Mouse (Mus musculus): ENCODE data around the gene Slc4a4.
"Not testable (repeated sequence)": the region's sequence is repeated elsewhere in the genome, so short reads cannot be mapped to it uniquely, and the experiment has no call there.

Gene Slc4a4

DNA sequence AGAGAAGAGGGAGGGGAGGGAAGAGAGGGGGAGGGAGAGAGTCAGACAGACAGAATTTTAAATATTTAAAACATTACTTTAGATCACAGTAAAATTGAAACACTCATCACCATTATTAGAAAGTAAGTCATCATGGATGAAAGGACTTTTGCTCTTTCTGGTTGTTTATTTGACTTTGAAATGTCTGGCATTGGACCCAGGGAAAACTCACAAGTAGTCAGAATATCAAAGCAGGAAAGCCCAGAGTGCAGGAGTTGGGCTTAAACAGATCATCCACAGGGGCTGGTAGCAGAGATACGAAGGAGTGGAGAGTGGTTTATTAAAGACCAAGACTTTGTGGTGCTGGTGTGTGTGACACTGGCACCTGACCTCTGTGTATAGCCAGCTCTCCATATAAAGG lies 191.1 kb downstream of the Slc4a4 start:
- no peak for DNase-seq (ENCODE audit: low spot score)

DNA sequence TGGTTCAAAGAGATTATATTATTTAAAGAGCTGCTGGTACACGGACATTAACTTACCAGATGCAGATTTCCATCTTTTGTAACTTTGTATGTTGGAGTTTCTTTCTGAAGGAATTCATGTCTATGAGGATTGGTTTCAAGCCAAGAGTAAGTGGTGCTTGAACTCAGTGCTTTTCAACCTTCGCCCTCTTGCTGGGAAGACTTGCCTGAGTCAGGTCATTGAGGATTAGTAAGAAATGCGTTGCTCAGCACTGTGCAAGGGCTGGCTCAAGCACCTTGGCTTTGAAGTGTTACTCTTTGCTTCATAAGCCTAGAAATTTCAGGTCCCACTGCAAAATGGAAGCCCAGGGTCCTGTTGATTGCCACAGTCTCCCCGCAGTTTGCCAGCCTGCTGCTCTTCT lies 196.9 kb downstream of the Slc4a4 start:
- DNase-seq (ENCODE audit: low spot score): no peak

DNA sequence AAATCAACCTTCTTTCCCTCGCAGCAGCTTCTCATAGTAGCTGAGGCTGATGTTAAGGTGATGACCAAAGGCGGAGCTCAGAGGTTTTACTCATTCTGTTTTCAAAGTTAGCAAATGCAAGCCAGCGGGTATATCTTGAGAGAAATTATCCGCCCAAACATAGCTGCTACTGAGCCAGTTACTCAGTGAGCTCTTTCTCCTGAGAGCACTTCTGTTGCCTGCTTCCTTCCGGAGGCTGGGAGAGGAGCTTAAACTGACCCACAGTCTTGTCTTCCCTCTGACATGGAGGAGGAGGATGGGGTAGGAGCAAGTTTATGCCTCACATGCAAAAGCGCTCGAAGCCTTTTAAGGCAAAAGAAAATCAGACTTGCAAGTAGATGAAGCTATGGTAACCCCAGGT lies 201.3 kb downstream of the Slc4a4 start:
- no peak for DNase-seq (ENCODE audit: low spot score)

DNA sequence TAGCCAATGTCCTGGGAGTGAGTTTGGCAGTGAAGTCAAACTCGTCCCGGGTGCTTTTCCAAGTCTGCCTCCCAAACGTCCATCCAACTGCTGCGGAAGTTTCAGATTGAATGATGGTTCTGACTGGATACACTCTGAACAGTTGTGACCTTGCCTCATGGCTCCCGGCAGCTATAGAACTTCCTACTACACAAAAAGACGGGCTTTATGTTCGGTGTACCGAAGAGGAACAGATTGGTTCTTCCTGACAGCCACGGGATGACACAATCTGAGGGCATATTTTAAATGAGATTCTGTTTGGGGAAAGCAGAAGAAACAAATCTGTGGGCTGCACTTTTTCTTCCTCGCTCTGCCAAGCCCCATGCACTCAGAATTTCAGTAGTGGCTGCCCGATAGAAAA lies 201.8 kb downstream of the Slc4a4 start:
- DNase-seq (ENCODE audit: low spot score): no peak

DNA sequence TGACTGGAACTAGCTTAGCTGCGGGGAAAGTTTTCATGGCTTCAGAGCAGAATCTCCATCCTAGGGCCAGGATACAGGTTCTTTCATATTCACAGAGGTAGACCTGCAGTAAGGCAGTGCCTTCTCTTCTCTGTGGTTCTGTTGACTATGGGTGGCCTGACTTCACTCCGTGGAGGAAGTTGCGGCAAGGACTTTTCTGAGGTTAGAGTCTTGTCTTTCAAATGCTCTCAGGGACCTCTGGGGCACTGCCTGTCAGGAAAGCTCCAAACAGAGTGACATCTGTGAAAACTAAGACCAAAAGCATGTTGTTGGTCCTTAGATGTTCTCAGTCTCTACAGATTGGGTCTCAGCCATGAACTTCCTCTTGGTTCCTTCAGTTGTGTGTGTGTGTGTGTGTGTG lies 203.5 kb downstream of the Slc4a4 start:
- DNase-seq (ENCODE audit: low spot score): no peak

DNA sequence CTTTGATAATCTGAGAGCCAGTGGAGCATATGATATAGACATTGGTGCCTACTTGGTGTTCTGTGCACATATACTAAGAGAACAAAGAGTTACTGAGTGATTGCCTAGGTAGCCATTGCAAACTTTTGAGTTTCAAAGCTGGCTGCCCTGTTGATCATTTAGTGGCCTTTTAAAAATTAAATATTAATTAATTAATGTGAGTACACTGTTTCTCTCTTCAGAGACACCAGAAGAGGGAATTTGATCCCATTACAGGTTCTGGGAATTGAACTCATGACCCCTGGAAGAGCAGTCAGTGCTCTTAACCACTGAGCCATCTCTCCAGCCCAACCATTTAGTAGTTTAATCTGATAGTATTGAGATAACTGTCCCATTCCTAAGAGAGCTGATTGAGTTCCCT lies 209.8 kb downstream of the Slc4a4 start:
- no peak for DNase-seq (ENCODE audit: low spot score)

DNA sequence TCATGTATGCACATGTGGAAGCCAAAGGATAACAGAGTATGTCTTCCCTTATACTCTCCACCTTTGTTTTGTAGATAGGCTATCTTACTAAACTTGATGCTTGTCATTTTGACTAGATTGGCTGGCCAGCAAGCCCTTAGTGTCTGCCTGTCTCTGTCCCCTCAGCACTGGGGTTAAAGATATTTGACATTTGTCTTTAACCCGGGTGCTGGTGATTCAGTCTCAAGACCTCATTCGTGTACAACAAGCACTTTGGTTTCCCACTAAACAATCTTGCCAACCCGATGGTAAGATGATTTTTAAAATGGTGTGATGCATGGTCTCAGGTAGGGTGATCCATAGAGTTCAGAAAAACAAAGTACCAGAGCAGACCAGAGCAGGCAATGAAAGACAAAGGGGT lies 210.7 kb downstream of the Slc4a4 start:
- DNase-seq (ENCODE audit: low spot score): no peak

DNA sequence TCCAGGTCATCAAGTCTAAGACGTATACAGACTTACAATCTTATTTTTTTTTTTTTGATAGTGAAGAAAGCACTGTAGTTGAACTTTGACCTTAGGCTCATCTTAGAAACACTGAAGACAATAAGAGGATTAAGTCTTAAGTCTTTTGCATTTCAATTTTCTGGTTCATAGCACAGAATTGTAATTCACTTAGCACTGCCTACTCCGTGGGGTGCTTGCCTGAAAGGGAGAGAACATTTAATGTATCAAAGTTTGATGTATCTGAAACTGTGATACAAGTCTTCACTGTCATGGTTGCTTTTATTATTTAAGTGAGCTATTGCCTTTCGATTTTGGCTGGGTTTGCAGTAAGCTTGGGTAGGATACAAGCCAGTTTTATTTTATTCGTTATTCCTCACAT lies 211.5 kb downstream of the Slc4a4 start:
- no peak for DNase-seq (ENCODE audit: low spot score)

DNA sequence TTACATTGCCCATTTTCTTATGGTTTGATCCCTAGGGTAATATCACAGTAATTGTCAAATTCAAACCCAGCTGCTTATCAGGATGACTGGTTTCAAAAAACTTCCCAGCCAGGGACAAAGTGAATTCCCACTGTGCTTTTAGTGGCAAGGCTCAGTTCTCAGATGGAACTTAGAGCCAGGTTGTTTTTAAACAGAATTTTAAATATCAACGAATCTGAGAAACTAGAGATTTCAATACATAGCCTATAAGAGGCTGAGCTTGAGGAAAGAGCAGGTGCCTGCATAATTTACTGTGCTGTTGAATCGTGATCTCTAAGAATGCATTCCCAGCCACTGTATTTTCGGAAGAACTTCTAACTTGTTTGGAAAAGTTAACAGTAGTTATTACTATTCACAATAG lies 213.3 kb downstream of the Slc4a4 start:
- DNase-seq (ENCODE audit: low spot score): no peak

DNA sequence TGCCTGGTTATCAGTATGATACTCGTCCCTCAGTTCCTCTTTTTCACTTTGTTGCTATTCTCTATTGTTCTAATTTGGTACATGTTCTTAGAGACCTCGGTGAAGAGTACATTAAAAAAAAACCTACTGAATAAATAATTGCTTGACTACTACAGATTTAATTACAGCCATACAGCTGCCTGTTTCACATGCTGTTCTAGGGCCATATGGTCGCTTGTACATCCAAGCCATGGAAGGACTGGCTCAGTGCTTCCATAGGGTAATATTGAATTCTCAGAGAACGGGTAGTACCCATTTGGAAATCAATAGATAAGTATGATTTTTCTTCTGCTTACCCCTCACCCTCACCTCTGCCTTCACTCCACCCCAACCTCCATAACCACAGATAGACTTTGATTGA lies 215.9 kb downstream of the Slc4a4 start:
- DNase-seq (ENCODE audit: low spot score): no peak

DNA sequence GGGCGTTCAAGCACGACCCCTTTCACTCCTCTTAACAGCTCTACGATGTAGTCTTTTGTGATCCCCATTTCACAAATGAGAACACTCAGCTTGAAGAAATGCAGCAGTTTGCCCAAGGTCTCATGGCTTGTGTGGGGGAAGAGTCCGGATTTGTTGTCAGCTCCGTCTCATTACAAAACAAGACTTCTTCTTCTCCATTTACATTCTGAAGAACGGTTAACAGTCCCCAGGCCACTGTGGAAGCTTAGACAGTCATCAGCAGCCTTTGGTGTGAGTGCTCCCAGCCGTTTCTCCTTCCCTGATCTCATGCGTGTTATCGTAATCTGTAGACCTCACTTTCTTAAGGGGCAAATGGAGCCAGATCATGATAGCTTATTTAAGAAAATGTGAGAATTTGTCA lies 218.7 kb downstream of the Slc4a4 start:
- DNase-seq (ENCODE audit: low spot score): no peak

DNA sequence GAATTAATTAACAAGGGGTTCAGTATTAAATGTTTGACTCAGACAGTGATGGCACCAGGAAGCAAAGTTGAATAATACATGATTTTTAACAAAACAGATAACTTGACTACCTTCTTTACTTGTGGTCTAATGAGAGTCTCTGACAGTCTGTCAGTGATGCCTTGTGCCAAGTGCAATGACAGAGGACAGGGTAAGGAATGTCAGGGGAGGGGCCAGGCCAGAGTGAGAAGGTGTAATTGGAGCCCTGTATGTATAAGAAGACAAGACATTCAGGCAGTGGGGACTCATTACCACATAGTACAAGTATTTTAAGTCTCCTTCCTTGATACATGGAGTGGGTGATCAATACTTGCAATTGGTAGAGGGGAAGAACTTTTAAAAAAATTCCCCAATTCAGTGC lies 219.6 kb downstream of the Slc4a4 start:
- no peak for DNase-seq (ENCODE audit: low spot score)

DNA sequence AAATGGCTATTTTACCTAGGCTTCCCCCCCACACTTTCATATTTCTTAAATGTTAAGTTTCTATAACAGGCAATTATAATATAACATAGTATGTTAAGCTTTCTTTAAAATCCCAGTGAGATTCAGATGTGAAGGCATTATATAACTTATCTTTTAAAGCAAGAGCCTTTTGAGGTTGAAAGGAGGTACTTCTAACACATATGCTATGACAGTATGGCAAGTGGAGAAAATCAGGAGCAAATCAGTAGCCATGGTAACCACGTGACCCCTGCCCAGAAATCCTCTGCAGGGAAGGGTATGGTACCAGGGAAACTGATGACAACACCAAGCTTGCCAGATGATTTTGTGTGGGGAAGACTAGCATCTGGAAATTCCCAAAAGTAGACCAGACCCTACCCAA lies 222.2 kb downstream of the Slc4a4 start:
- no peak for DNase-seq (ENCODE audit: low spot score)

DNA sequence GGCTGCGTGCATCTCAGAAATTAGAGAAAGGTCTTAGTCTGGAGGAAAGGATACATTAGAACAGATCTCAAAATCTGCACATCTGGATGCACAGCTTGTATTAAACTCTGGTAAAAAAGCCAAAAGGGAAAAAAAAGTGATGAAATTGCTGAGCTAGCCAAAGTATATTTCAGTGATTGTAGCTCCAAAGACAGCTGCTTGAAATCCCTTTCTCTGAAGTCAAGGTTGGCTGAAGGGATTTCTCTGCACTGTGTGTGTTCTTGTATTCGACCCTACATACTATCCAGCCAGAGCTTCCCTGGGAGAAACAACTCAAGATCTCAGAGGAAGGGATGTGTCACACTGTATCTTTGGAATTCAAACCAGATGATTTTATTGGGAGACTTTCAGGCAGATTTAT lies 223.2 kb downstream of the Slc4a4 start:
- DNase-seq (ENCODE audit: low spot score): no peak

DNA sequence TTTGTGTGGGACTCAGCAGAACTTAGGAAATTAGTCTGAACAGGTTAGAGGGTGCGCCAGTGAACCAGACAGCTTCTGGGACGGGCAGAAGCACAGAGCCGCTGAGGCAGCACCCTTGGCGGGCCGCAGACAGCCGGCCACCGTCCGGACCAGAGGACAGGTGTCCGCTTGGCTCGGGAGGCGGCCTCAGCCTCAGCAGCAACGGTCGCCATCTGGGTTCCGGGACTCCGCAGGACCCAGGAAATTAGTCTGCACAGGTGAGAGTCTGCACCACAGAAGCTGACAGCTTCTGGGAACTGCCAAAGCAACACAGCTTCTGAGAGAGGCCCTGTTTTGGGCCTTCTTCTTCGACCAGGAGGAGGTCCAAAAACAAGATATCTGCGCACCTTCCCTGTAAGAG lies 225.4 kb downstream of the Slc4a4 start:
- not testable (repeated sequence) for DNase-seq (ENCODE audit: low spot score)

DNA sequence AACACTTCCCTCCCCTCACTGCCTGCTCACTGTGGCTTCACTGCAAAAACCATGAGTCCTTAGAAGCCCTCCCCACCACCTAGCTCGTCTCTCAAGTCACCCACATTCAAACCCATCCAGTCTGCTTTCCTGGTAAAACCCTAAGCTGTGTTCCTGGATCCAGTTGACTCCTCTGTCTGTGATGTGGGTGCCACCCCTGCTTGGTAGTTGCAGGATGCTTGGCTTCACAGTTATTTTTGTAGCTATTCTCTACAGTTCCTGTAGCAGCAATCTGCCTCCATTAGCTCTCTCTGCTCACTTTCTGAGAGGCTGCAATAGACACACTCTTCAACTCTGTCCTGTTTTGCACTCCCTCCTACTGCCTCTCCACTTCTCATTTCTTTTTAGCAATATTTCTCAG lies 234.3 kb downstream of the Slc4a4 start:
- no peak for DNase-seq (ENCODE audit: low spot score)

DNA sequence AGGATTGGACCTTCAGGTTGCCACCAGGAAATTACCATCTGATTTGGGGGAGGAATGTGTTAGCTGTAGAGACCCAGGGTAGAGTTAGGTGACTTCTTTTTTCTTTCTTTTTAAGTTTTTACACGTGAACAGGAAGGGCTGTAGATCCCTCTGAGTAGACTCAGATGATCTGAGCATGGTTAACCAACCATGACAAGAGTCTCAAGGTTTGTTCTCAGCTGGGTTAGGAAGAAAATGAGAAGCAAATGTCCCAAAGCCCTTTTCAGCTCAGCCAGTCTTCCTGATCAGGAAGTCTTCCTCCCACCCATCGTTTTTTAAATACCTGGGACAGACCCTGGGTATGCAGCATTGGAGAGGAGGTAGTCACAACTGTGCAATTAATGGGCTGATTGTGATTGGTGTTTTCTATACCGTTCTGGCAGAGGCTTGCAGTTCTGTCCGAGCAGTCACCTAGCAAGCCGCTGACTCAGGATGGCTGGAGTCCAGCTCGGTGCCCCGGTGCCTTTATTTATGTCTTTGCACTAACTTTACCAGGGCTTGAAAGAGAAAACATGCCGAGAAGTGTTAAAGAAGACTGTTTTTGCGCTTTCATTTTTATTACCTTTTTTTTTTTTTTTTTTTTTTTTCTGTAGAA lies 236.8 kb downstream of the Slc4a4 start:
- DNase-seq (ENCODE audit: low spot score): no peak

DNA sequence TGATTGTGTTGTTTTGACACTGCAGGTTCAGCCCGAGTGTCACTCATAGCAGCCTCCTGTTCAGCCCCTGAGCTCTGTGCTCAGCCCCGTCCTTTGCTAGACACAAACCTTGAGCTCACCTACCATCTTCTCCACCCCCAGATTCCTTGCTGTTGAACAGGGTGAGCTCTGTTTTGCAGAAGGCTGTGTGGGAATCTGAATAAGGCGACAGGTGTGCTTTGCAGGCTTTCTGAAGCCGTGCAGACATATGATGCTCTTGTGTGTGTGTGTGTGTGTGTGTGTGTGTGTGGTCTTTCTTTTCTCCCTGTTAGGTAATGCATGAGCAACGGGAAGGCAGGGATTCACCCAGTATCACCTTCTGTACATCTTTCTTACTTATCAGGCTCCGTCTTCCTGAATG lies 241.6 kb downstream of the Slc4a4 start:
- DNase-seq (ENCODE audit: low spot score): no peak

DNA sequence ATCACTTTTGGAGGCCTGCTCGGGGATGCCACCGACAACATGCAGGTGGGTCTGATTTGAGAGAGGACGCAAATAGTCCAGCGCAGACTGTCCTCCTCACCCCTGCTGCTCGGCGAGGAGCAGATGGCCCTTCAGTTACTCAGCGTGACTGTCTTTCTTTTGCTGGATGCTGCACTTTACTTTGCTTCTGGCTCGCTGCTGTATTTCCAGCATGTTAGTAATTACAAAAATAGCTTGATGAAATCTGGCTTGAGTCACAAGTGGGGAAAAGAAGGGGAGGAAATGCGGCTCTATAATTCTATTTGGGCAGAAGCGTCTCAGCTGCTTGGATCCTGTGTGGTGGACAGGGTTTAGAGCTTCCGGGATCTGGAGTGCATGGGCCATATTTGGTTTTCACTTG lies 249.2 kb downstream of the Slc4a4 start:
- DNase-seq (ENCODE audit: low spot score): no peak

DNA sequence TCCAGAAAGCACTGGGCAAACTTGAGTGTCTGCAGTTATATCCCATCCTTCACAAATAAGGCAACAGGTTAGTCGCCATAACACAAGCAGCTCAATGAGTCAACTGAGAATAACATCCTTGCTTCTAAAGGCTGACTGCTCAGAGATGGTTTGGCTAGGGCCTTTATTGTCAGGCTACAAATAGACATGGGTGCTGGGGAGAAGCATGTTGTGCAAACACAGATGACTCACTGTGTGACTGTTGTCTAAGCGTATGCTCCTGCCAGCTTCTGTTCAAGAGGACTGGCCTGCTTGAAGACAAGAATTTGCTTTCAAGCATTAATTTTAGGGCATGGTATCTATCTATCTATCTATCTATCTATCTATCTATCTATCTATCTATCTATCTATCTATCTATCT lies 253.5 kb downstream of the Slc4a4 start:
- DNase-seq (ENCODE audit: low spot score): no peak

DNA sequence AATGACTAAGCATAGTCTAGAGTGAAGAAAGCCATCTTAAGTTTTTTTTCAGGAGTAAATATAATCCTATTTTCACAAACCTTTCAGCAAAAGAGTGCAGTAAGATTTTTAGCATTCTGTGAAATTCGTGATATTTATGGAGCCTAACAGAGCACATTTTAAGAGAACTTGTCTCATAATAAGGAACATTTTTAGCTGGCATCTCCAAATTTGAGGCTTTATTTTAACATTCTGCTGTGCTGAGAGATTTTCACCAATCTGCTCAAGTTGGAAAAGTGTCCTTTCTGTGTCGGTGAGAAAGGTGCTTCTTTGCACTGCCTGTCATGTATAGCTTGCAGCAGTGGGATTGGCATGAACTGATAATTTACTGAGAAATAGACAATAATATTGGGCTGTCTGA lies 255.1 kb downstream of the Slc4a4 start:
- DNase-seq (ENCODE audit: low spot score): no peak

DNA sequence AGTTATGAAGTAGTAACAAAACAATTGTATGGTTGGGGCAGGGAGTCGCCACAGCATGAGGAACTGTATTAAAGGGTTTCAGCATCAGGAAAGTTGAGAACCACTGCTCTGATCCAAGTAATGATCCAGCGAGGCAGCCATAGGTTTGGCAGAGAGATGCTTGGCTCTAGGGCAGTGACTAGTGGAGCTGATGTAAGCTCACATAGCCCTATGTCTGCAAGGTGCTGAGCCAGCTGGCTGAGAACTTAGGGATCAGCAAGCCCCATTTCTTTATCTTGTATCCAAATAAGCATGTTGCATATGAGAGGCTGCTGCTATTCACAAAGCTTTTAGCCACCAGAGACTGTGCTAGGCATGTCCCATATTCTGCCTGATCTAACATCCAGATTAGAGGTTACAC lies 259.7 kb downstream of the Slc4a4 start:
- DNase-seq (ENCODE audit: low spot score): no peak

DNA sequence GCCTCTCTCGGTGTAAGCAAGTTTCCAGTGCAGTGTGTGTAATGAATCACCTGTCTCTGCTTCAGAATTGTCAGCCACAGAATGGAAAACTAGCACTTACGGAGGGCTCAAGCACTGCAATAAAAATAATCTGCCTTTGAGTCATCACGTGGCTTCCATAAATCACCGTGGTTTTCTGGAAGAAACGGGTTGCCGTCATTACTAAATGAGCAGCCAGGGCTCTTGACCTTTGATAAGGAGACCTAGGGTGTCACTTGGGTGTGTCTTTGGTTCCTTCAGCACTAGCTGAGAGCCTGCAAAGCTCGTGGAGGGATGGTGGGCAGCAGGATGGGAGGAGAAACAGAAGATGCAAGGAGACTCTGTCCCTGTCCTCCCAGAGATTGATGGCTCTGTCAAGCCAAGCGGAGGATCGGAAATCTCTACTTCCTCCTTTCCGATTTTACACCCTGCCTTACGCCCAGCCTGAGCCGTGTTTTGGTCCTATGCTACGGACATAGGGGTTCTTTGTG lies 260.7 kb downstream of the Slc4a4 start:
- DNase-seq (ENCODE audit: low spot score): no peak

DNA sequence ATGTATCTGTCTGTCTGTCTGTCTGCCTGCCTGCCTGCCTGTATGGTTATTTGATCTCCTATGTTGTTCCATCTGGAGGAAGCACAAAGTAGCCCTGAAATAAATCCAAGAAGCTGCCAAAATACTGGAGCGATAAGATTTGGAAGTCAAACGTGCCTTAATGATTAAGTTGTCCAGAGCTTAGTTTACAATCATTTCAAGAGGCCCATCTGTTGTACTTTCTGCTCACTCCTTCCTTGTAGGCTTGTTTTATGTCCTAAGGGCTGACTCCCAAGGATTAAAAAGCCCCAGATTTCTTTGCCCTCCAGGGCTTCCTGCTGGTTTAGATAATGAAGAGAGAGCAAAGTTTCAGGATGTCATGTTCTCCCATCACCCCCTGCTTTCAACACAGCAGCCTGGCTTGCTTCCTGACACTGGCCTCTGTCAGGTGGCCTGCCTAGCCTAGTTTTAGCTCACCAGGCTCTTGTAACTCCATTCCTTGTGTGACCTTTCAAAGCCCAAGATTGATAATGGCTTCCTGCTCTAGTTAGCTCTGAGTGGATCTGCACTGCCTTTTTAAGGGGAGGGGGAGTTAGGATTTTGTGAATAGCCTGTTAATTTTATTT lies 262.9 kb downstream of the Slc4a4 start:
- no peak for DNase-seq (ENCODE audit: low spot score)
